Mouse (Mus musculus): Measurements from ENCODE around the gene Vps26c.
"Not testable (repeated sequence)": the region's sequence is repeated elsewhere in the genome, so short reads cannot be mapped to it uniquely, and the experiment has no call there.

Vps26c gene

DNA sequence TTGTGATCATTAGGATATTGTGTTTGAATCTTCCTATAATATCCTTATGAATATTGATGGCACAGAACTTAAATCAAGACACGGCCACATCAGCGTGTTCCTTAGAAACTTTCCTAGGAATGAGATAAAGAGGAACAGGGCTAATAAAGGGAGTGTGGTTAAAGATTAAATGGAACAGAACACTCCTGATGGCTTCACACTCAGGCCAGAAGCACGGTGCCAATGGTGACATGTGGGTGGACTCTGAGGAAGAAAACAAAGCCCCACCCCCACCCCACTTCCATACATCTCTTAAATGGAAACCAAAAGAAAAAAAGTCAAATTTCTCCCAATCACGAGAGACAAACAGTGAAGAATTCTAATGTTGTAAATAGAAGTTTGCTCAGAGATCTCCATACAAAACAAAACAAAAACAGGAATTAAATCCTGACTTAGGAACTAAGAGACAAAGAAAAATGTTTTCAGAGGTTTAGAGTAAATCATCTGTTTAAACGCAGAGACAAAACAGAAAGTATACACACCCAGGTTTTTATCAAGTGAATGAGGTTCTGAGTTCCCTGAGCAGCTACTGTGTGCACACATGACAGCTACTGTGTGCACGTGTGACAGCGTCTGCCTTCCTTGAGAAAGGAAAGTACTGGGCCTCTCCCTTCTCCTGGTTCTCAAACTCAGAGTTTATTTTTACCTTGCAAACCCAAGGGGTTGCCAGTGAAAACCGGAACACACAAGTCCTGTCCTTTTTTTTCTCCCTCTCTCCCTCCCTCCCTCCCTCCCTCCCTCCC lies 19.3 kb upstream of the Vps26c start:
- no peak for DNase-seq (ENCODE audit: low spot score)

DNA sequence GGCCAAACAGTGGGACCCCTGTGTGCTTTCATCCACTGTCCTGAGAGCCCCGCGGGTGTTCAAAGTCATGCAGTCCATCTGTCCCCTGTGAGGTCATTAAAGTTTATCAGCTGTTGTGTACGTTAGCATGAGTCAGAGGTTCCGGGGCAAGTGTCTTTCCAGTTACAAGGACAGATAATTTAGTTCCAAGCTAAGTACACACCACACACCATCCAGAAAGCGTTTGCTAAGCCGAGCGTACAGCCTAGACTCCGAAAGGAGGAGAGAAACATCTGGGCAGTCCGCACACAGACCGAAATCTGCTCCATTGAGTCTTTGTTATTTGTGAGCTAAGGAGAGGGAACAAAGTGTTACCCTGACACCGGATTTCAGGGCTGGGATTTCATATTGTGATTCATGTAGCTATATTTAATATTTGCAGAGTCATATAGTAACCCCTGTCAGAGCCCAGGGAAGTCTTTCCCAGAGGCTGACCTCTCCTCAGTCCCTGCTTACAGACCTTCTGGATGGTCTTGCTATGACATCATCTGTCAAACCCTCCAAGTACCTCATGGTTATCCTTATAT lies 18.0 kb upstream of the Vps26c start:
- no peak for DNase-seq (ENCODE audit: low spot score)

DNA sequence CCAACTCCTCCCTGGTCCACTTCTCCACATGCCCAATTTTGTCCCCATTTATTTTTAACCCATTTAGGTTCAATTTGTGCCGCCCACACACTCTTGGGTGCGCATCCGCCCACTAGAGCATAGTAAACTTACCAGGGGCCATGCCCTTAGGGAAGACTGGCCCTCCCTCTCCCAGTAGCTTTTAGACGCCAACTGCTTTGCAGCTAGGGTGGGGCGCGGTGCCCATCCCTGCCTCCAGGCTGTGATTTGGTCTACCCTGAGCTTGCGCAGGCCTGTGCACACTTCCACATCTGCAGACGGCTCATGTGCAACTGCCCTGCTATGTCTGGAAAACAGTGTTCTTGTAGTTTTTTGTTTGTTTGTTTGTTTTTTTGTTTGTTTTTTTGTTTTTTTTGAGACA lies 16.3 kb upstream of the Vps26c start:
- DNase-seq (ENCODE audit: low spot score): no peak

DNA sequence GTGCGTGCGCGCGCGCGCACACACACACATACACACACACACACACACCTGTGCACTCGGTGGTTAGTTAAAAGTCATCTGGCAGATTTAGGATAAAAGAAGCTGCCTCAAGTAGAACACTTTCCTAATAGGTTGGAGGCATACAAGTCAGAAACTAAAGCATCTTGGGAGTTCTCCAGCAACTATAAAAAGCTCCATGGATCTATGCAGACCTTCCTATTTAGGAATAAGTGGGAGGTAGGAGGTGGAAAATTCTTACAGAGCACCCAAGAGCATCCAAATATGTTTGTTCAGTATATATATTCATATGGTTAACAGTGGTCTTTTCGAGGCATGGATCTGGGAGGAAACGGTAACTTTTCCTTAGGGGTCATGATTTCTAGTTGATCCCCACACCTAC lies 13.5 kb upstream of the Vps26c start:
- no peak for DNase-seq (ENCODE audit: low spot score)

DNA sequence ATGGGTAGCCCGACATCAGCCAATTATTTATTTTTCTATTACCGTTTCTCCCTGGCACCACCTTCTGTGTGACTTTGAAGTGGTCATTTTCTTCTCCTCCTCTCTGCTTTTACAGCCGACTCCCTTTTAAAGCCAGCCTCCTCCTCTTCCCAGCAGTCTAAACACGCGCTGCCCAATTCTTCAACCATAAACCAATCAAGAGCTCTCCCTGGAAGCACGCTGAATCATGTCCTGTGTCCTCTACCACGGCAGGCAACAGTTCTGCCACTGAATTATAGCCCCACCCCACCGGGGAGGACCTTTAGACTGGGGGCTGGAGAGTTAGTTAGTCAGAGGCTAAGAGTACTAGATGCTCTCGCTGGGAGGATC lies 10.5 kb upstream of the Vps26c start:
- peak; percentile 51 for DNase-seq (ENCODE audit: low spot score)

DNA sequence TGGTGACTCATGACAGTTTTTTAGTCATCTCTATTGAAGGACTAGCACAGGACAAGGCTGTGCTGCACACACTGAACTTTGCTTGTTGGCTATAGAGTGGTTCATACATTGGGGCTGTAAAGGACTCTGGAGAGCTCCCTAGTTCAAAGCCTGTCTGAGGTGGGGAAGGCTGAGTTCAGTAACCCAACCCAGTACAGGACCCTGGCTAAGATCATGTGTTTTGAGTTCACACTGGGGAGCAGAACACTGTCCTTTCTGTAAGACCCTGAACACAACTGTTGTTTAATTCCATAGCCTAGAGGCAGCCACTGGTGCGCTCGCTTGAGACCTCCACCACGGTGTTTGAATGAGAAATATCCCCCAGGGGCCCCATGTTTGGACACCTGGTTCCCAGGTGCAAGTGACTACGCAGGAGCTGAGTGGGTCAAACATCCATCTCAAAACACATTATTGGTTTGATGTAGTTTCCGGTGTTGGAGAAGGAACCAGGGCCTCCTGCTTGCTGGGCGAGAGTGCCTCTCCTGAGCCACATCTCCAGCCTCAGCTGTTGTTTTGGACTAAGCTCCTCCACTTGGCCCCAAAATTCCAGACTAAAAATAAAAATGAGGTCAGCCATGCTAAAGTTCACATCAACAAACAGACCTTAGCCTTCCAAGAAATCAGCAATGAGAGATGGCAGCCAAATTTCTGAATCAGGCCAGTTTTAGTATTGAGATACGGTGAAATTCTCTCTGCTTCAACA lies 10.0 kb upstream of the Vps26c start:
- peak; percentile 28 for DNase-seq (ENCODE audit: low spot score)

DNA sequence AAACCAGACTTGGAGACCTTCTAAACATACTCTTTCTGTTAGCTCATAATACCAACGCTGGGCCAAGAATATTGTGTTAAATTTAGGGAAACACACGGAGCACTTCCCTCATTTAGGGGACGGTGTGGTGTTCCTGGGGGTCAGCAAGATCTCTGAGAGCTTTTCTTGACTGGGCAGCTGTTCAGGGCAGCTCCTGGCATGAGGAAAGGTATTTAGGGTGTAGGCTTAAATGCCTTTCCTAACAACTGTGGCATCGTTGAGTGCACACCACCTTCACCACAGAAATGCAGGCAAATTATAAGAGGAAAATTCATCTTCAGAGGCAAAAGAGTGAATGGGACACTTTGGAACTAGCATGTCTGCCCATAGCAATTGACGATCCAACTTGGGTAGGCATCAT lies 9.1 kb upstream of the Vps26c start:
- no peak for DNase-seq (ENCODE audit: low spot score)

DNA sequence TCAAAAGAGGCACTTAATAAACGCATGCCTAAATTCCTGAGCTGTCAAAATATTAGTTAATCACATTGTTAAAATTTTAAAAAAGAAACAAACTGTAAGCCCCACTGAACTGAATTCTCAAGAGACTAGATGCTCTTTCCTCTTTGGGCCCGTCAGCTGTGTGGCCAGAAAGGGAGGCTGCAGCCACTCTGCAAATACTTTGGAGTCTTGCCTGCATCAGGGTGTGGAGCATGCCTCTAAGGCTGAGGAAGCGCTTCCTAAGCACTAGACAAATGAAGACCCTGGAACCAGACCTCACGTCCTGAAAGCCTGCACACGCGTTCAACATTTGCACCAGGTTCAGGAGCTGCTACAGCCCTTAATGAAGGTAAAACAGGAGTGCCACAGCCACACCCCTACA lies 7.0 kb upstream of the Vps26c start:
- DNase-seq (ENCODE audit: low spot score): no peak

DNA sequence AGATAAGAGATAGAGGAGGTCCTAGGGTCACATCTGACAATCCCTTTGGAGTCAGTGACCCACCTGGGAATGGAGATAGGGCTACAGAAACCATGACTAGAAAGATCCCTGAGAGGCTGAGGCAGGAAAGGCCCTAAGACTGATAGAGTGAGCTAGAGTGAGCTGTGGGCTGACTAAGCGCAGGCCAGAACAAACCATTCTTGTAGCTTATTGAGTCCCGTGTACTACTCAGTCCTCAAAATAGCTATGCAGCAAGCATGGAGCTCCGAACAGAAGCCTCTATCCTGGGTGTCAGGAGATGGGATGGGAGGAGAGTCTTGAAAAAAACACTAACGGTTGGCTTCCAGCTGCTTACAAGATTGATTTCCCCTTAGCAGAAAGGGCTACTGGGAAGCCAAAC lies 4.6 kb upstream of the Vps26c start:
- DNase-seq (ENCODE audit: low spot score): no peak

DNA sequence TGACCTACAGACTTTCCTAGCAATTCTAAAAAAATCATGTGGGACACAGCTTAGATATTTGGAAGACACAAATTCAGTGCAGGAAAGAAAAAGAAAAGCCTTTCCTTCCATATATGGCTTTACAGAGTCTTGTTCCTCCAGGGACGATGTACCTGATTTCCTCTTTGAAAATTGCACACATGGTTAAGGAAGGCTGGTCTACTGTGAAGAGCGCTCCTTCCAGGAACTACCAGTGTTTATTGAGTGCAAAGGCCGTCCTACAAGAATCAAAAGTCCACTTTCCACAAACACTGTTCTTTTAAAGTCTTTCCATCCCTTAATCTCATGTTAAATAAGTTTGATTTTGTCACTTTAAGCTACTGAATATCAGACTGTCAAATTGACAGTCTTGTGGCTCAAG lies 916 bp upstream of the Vps26c start:
- no peak for DNase-seq (ENCODE audit: low spot score)

DNA sequence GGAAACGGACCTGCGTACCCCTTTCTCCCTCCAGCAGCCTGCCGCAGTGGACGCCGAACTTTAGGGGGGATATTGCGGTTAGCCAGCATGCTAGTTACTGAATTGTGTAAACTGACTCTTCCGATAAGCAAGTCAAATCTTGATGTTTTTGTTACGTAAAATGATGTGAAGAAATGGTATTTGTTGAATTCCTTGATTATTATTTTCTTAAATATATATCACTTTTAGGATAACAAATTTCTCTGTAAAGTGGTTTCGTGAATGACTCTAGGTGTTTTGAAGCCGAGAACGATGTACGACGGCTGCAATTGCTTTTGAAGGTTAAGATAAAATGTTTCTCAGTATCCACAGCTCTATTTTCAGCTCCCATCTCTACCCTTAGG lies 513 bp upstream of the Vps26c start:
- no peak for DNase-seq (ENCODE audit: low spot score)

DNA sequence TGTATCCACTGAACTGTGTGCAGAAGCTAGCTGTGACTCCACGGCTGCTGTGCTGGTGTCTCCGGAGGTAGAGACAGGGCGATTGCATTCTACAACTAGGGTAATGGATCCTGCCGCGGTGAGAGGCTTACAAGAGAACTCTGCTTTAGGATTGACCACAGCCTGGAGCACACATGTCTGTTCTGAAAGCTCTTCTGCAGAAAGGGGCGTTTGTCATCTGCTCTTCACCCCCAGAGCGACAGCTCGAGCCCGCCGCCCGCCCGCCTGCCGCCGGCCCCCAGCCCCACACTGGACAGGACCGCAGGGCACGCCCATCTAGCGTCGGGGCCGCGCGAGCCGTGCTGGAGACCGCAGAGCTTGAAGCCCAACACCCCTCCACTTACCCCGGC lies 681 bp downstream of the Vps26c start:
- DNase-seq (ENCODE audit: low spot score): no peak

DNA sequence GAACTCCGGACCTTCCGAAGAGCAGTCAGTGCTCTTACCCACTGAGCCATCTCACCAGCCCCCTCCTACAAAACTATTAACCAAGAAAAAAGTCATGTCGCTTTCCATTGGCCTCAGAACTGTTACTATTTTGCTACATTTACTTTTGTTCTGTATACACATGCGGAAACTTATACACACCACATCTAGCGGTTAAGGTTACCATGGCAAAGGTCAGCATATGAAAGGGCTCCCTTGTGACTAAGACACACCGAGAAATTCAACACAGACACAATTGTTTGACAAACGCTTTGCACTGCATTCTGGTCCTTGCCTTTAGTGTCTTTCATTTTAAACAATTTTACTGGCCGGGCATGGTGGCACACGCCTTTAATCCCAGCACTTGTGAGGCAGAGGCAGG lies 1.9 kb downstream of the Vps26c start:
- no peak for DNase-seq (ENCODE audit: low spot score)

DNA sequence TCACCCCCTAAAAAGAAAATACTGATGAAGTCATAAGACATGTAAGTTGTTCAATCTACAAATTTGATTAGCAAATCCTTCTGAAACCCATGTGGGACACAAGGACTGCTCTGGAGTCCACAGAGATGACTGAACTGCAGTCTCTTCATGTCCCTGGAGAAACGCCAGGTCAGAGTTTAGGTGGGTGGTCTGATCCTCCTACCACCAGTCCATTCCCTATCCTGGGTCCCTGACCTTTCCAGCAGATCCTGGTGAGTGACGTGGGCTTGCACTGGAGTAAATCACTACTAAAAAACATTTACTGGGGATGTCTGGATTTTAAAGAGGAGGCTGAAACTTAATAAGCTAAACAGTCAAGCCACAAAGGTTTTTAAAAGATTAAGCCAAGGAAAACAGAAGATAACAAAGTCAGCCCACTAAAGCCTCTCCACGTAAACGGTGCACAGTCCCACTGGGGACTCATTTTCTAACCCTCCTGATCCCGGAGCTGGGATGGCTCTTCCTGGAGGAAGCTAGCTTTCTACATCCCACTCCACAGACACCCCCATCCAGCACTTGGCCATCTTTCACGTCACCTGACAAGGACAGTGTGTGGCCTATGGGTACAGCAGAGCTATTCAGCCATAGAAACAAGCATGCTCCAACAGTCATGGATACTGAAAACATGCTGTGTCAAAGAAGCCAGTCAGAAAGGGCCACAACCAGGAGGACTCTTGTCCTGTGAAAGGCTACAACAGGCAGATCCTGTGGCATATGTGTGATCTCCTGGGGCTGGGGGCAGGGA lies 2.8 kb downstream of the Vps26c start:
- DNase-seq (ENCODE audit: low spot score): no peak

DNA sequence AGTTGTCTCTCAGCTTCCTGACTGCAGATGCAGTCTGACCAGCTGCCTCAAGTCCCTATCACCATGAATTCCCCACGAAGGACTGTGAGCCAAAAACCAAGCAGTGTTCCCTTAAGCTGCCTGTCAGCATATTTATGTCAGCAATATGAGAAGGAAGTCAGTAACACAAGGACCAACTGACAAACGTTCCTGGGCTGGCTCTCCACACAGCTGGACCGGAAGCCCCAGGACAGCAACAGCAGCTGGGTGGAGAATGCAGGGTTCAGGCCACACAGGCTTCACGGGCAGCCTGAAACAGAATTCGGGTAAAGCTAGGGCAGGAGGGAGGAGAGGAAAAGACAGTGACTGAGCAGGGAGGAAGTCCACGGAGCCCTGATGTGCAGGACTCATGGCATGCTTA lies 7.6 kb downstream of the Vps26c start:
- peak; percentile 40 for DNase-seq (ENCODE audit: low spot score)

DNA sequence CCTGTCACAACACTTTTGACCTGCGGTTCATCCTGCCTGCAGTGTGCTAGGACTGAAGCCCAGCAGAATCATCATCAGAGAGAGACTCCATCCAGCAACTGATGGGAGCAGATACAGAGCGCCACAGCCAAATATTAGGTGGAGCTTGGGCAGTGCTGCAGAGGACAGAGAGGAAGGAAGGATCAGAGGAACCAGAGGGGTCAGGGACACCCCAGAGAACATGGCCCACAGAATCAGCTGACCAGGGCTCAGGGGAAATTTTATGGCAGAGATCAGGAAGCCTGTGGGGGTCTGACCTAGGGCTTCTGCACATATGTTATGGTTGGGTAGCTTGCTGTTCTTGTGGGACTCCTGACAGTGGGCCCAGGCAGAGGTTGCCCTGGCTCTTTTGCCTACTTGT lies 9.0 kb downstream of the Vps26c start:
- DNase-seq (ENCODE audit: low spot score): no peak

DNA sequence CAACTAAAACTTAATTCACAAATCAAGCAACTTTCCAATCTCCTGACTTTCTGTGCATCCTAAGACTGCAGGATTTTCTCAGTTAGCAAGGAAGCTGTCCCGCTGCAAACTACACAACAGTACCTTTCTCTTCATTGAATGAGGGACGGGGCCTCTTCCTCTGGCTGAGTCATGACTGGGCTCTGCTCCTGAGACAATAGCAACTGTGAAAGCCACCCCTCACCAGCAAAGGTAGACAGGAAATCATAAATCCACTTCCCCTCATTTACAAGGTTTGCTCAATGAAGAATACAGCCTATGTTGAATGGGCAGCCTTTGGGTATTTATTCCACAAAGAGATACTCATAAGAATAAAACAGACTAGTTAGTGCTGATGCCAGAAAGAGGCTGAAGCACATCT lies 16.6 kb downstream of the Vps26c start:
- DNase-seq (ENCODE audit: low spot score): no peak

DNA sequence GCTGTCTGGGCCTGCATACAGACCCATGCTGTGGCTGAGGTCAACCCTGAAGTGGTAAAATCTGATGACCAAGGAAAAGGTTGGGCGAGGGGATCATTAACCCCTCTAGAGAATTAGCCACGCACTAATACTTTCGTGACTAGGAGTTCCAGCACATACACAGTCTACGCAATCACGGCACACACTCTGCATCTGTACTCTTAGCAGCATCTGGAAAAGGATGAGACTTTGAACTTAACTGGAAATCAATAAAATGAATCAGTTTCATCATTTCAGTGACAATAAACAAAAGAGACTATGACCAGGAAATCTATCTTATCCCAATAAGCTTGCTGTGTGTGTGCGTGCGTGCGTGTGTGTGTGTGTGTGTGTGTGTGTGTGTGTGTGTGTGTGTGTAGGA lies 17.9 kb downstream of the Vps26c start:
- no peak for DNase-seq (ENCODE audit: low spot score)

DNA sequence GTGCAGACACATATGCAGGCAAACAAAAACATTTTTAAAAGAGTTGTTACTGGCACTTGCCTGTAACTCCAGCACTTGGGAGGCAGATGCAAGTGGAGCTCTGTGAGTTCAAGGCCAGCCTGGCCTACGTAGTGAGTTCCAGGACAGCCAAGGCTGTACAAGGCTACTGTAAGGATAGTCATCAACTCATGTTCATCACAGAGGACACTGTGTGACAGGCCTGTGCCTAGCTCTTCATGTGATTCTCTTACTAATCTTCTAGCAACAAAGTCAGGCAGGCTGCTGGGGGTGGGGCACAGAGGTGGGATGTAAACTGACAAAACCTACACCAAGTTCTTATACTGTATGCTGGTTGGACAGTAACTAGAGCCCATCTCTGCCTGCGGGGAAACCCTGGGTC lies 19.6 kb downstream of the Vps26c start:
- DNase-seq (ENCODE audit: low spot score): no peak

DNA sequence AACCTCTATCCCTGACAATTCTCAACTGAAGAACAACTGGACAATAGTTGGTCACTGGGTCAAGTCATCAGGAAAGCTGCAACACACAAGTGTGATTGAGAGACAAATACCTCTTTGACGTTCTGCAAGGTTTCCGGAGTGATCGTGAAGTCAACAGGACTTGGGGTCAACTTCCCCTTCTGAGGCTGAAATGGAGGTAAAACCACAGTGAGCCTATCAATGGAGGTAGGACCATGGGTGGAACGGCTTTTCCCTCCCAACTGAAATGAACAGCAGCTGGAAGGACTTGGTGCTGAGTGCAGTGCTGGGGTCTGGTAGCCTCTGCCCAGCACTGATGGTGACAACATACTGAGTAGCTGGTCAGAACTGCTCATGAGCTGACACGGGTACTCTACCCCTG lies 22.4 kb downstream of the Vps26c start:
- no peak for DNase-seq (ENCODE audit: low spot score)

DNA sequence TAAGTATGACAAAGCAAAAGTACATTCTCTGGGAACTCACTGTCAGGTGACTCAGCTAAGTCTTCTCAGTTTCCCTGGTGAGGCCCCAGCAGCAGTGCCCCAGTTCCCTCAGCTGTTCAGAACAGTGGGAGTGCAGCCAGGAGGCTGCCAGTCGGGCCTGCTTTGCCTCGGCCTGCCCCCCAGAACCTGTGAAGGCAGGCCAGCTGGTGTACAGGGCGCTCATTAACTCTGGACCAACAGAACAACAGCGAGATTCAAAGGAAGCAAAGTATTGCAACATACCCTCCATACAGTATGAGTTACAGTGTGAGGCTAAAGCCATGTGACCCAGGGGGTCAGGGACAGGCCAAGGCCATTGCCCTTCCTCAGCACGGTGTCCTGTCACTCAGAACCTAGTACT lies 28.7 kb downstream of the Vps26c start:
- peak; percentile 58 for DNase-seq (ENCODE audit: low spot score)

DNA sequence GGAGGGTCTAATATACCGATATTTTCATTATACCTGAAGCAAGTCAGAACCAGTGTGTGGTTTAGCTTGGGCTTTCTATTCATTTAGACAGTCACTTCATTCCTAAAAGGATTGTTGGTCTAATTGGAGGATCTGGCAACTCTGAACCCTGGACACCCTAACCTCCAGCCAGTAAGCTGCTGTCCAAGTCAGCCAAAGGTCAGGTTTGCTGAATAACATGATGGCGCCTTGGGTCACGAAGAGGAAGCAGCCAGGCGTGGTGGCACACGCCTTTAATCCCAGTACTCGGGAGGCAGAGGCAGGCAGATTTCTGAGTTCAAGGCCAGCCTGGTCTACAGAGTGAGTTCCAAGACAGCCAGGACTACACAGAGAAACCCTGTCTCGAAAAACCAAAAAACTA lies 29.5 kb downstream of the Vps26c start:
- not testable (repeated sequence) for DNase-seq (ENCODE audit: low spot score)

DNA sequence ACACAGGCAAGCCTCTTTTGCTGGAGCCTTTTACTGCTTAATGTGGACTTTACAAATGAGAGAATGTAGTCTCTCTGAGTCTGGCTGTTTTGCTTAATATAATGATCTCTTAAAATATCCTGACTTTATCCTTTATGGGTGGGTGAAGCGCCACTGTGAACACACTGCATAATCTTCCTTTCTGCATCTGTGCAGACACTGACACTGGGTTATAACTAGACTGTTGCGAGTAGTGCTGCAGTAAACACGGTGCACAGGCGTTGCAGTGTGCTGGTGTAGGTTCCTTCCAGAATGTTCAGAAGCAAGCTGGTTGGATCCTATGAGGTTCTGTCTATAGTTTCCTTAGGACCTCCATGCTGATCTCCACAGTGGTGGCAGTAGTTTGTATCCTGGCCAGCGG lies 37.3 kb downstream of the Vps26c start:
- DNase-seq (ENCODE audit: low spot score): no peak

Measured in urinary bladder, postnatal 14 days (tissue).